ENCODE assay signal across 25 mouse cellular contexts in the genomic region with DNA sequence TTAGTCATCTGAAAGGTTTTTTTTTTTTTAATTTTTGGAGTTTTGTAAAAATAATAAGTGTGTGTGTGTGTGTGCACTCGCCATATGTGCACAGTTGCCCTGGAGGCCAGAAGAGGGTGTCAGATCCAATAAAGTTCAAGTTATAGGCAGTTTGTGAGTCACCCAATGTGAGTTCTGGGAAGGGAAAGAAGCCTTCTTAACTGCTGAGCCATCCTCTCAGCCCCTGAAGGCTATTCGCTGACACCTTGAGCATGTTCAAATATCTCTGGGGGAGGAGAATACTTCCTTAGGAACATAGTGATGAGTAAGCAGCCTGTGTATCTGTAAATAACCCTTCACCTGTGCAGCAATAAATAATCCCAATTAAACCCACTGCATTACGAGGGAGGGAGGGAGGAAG.
A peak's percentile ranks its signal among the peaks of the same experiment; 100 is the strongest.
DNase-seq lines count a peak whose midpoint lies in the region; ATAC-seq lines count a peak whose summit lies in the region.
"Had no signal": no experiment of that assay in that cellular context is flagged by ENCODE, and none has a peak within 500 bp of the region (broad histone marks: within the 10 kb centered on the region; RNA-seq: fewer than 3 reads in every experiment).

No protein-coding gene starts in this region.

- ATAC-seq in kidney, embryonic 16.5 days (ENCODE audit: low FRiP score, low TSS enrichment) = peak; percentile 70; the same call in 1 of the 2 replicates
- ATAC-seq: forebrain, embryonic 13.5 days; forebrain, embryonic 16.5 days; hindbrain, postnatal 0 days; inflammation-experienced regulatory T-cells, adult 6 months; Patski had no signal

- H3K4me1 ChIP-seq in kidney, embryonic 16.5 days (ENCODE audit: insufficient read depth, low read length) = no peaks in the 10 kb centered on the region
- H3K4me1 ChIP-seq: forebrain, embryonic 10.5 days; forebrain, embryonic 13.5 days; heart, embryonic 10.5 days; heart, embryonic 13.5 days had no signal

- H3K9me3 ChIP-seq in kidney, embryonic 16.5 days (ENCODE audit: low read length) = no peaks in the 10 kb centered on the region
- H3K9me3 ChIP-seq: forebrain, embryonic 10.5 days; forebrain, embryonic 13.5 days; heart, embryonic 10.5 days; heart, embryonic 13.5 days had no signal

- no peak overlapping the region for H3K27ac ChIP-seq in kidney, embryonic 16.5 days (ENCODE audit: low read length)
- H3K27ac ChIP-seq: forebrain, embryonic 10.5 days; forebrain, embryonic 13.5 days; heart, embryonic 10.5 days; heart, embryonic 13.5 days; hindbrain, embryonic 14.5 days; hindbrain, postnatal 0 days had no signal

- no peak overlapping the region for H3K4me2 ChIP-seq in kidney, embryonic 16.5 days (replicated peaks; ENCODE audit: low read depth, low read length)
- H3K4me2 ChIP-seq: forebrain, embryonic 13.5 days; heart, embryonic 13.5 days; hindbrain, embryonic 14.5 days had no signal

- H3K4me3 ChIP-seq in kidney, embryonic 16.5 days (ENCODE audit: low read length) = no peak overlapping the region
- H3K4me3 ChIP-seq: forebrain, embryonic 10.5 days; forebrain, embryonic 13.5 days; heart, embryonic 10.5 days; heart, embryonic 13.5 days had no signal

- peak; percentile 24 for DNase-seq in heart, adult 11 months
- no peak for DNase-seq in heart, adult 9 months (ENCODE audit: low spot score in 2 of 2)
- DNase-seq in kidney, postnatal 36 days = no peak
- DNase-seq in 3T3-L1 (ENCODE audit: low read depth, low spot score) = peak; percentile 47
- peak; percentile 86 for DNase-seq in NIH3T3 (ENCODE audit: low read depth)
- DNase-seq in thymus, postnatal 0 days (ENCODE audit: low spot score) = no peak
- DNase-seq: adrenal gland, postnatal 10 days; adrenal gland, postnatal 36 days; cerebellum, adult 18-20 months; cerebellum, adult 9-10 months; cerebellum, postnatal 14 days; gastrocnemius, postnatal 36 days; heart, adult 18-20 months; heart, postnatal 14 days; heart, postnatal 4 days had no signal

- H3K9ac ChIP-seq in kidney, embryonic 16.5 days (replicated peaks; ENCODE audit: low read length) = no peak overlapping the region
- H3K9ac ChIP-seq: forebrain, embryonic 13.5 days; heart, embryonic 13.5 days; hindbrain, embryonic 14.5 days had no signal

- H3K27me3 ChIP-seq in kidney, embryonic 16.5 days (ENCODE audit: insufficient read depth, low read length) = no peaks in the 10 kb centered on the region
- H3K27me3 ChIP-seq: forebrain, embryonic 13.5 days; heart, embryonic 13.5 days; Patski had no signal

- no peaks in the 10 kb centered on the region for H3K36me3 ChIP-seq in kidney, embryonic 16.5 days (ENCODE audit: insufficient read depth, low read length)
- H3K36me3 ChIP-seq: forebrain, embryonic 10.5 days; heart, embryonic 10.5 days; heart, embryonic 13.5 days had no signal

- WGBS in kidney, embryonic 16.5 days = 39% methylated on average over 3 of the region's 3 CpGs

Comparison
In these comparisons a context has a peak if more than half of its experiments do, and no peak if none do; other contexts are left out.
1. DNase-seq: peak in heart, adult 11 months (single experiment), 3T3-L1 (single experiment) and NIH3T3 (single experiment); none in heart, adult 9 months (0 of 2), kidney, postnatal 36 days (0 of 2) and thymus, postnatal 0 days (single experiment).